Mouse (Mus musculus): ENCODE data around the gene Foxi1.

- TF ChIP-seq CTCF (IDR thresholded peaks at IDR 0.05; ENCODE audit: low read depth, low read length) (no peak), POLR2A (IDR thresholded peaks at IDR 0.05; ENCODE audit: borderline replicate concordance, low read depth, low read length) (no peak)
Observed at GRCm38 (mm10) chr11:34176371-34176770, 31.5 kb downstream of the Foxi1 start.

All from bone marrow macrophage, adult 2 months (primary cell).